Mouse (Mus musculus): ENCODE results near the gene Endov. TPM values are rescaled to one million over a fixed set of nuclear protein-coding genes. Genes with fewer than 3 reads are reported as not detected.

Gene Endov
- polyA plus RNA-seq, 1 experiment from 2014 or later = 16.3 TPM

- H3K4me3 ChIP-seq (replicated peaks; ENCODE audit: low read depth, low read length) = no peak overlapping the region
- H3K4me2 ChIP-seq (ENCODE audit: low read length) = no peak overlapping the region
- H3K9ac ChIP-seq (ENCODE audit: low read depth, low read length) = no peak overlapping the region
- H3K27me3 ChIP-seq (ENCODE audit: insufficient read depth, low read length) = no peaks in the 10 kb centered on the region
- DNase-seq (ENCODE audit: low spot score) (no peak), ATAC-seq (replicated peaks; ENCODE audit: low FRiP score, low read depth) (no peak)
- TF ChIP-seq CTCF (IDR thresholded peaks at IDR 0.05; ENCODE audit: low read depth) = no peak
- no peaks in the 10 kb centered on the region for H3K36me3 ChIP-seq (ENCODE audit: insufficient read depth, low read length)
- no peaks in the 10 kb centered on the region for H3K4me1 ChIP-seq (replicated peaks; ENCODE audit: insufficient read depth, low read length)
- 82% methylated on average over 6 of the region's 6 CpGs for WGBS
- H3K9me3 ChIP-seq (replicated peaks; ENCODE audit: low read length) = no peaks in the 10 kb centered on the region
- no peak overlapping the region for H3K27ac ChIP-seq
Measured at GRCm38 (mm10) chr11:119521920-119522710, 31.0 kb downstream of the Endov start.

GRCm38 (mm10) chr11:119522779-119523178 lies 31.6 kb downstream of the Endov start:
- ATAC-seq (replicated peaks; ENCODE audit: low FRiP score, low read depth) (no peak), DNase-seq (ENCODE audit: low spot score) (no peak)
- 74% methylated on average over 8 of the region's 8 CpGs for WGBS
- Histone ChIP-seq H3K27ac (no peak overlapping the region), H3K27me3 (ENCODE audit: insufficient read depth, low read length) (no peaks in the 10 kb centered on the region), H3K9me3 (replicated peaks; ENCODE audit: low read length) (no peaks in the 10 kb centered on the region), H3K4me2 (ENCODE audit: low read length) (no peak overlapping the region), H3K4me1 (replicated peaks; ENCODE audit: insufficient read depth, low read length) (no peaks in the 10 kb centered on the region), H3K36me3 (ENCODE audit: insufficient read depth, low read length) (no peaks in the 10 kb centered on the region), H3K9ac (ENCODE audit: low read depth, low read length) (no peak overlapping the region), H3K4me3 (replicated peaks; ENCODE audit: low read depth, low read length) (no peak overlapping the region)
- TF ChIP-seq CTCF (IDR thresholded peaks at IDR 0.05; ENCODE audit: low read depth) = no peak

- DNase-seq (ENCODE audit: low spot score) = no peak
- no peak for TF ChIP-seq CTCF (IDR thresholded peaks at IDR 0.05; ENCODE audit: low read depth)
- Histone ChIP-seq H3K36me3 (ENCODE audit: insufficient read depth, low read length) (no peaks in the 10 kb centered on the region), H3K27ac (no peak overlapping the region), H3K9me3 (replicated peaks; ENCODE audit: low read length) (no peaks in the 10 kb centered on the region), H3K4me3 (replicated peaks; ENCODE audit: low read depth, low read length) (no peak overlapping the region), H3K27me3 (ENCODE audit: insufficient read depth, low read length) (no peaks in the 10 kb centered on the region), H3K4me1 (replicated peaks; ENCODE audit: insufficient read depth, low read length) (no peaks in the 10 kb centered on the region), H3K9ac (ENCODE audit: low read depth, low read length) (no peak overlapping the region), H3K4me2 (ENCODE audit: low read length) (no peak overlapping the region)
- ATAC-seq (replicated peaks; ENCODE audit: low FRiP score, low read depth) = no peak
- 85% methylated on average over 3 of the region's 3 CpGs for WGBS
Measured at GRCm38 (mm10) chr11:119523392-119523791, 32.2 kb downstream of the Endov start.

- WGBS = 1% methylated on average over 33 of the region's 33 CpGs
- Histone ChIP-seq H3K27me3 (ENCODE audit: insufficient read depth, low read length) (no peaks in the 10 kb centered on the region), H3K4me3 (replicated peaks; ENCODE audit: low read depth, low read length) (peak overlapping the region; percentile 38), H3K9me3 (replicated peaks; ENCODE audit: low read length) (no peaks in the 10 kb centered on the region), H3K36me3 (ENCODE audit: insufficient read depth, low read length) (no peaks in the 10 kb centered on the region), H3K9ac (ENCODE audit: low read depth, low read length) (peak overlapping the region; percentile 62), H3K27ac (no peak overlapping the region), H3K4me1 (replicated peaks; ENCODE audit: insufficient read depth, low read length) (no peaks in the 10 kb centered on the region), H3K4me2 (ENCODE audit: low read length) (peak overlapping the region; percentile 67)
- TF ChIP-seq CTCF (IDR thresholded peaks at IDR 0.05; ENCODE audit: low read depth) = no peak
- peak; percentile 96 for DNase-seq (ENCODE audit: low spot score)
- ATAC-seq (replicated peaks; ENCODE audit: low FRiP score, low read depth) = peak; percentile 90
Measured at GRCm38 (mm10) chr11:119524545-119524949, 33.4 kb downstream of the Endov start.

GRCm38 (mm10) chr11:119526068-119526966 lies 35.2 kb downstream of the Endov start:
- no peak for ATAC-seq (replicated peaks; ENCODE audit: low FRiP score, low read depth)
- no peaks in the 10 kb centered on the region for H3K4me1 ChIP-seq (replicated peaks; ENCODE audit: insufficient read depth, low read length)
- no peaks in the 10 kb centered on the region for H3K27me3 ChIP-seq (ENCODE audit: insufficient read depth, low read length)
- H3K36me3 ChIP-seq (ENCODE audit: insufficient read depth, low read length) = no peaks in the 10 kb centered on the region
- H3K9me3 ChIP-seq (replicated peaks; ENCODE audit: low read length) = no peaks in the 10 kb centered on the region
- no peak overlapping the region for H3K9ac ChIP-seq (ENCODE audit: low read depth, low read length)
- H3K27ac ChIP-seq = no peak overlapping the region
- 73% methylated on average over 14 of the region's 14 CpGs for WGBS
- TF ChIP-seq CTCF (IDR thresholded peaks at IDR 0.05; ENCODE audit: low read depth) = no peak
- DNase-seq (ENCODE audit: low spot score) = no peak
- H3K4me3 ChIP-seq (replicated peaks; ENCODE audit: low read depth, low read length) = no peak overlapping the region
- no peak overlapping the region for H3K4me2 ChIP-seq (ENCODE audit: low read length)

GRCm38 (mm10) chr11:119528930-119529329 lies 37.8 kb downstream of the Endov start:
- H3K36me3 ChIP-seq (ENCODE audit: insufficient read depth, low read length) = no peaks in the 10 kb centered on the region
- no peaks in the 10 kb centered on the region for H3K4me1 ChIP-seq (replicated peaks; ENCODE audit: insufficient read depth, low read length)
- no peak for TF ChIP-seq CTCF (IDR thresholded peaks at IDR 0.05; ENCODE audit: low read depth)
- no peak overlapping the region for H3K4me3 ChIP-seq (replicated peaks; ENCODE audit: low read depth, low read length)
- no peak overlapping the region for H3K4me2 ChIP-seq (ENCODE audit: low read length)
- DNase-seq (ENCODE audit: low spot score) (no peak), ATAC-seq (replicated peaks; ENCODE audit: low FRiP score, low read depth) (no peak)
- H3K27ac ChIP-seq = no peak overlapping the region
- 58% methylated on average over 11 of the region's 11 CpGs for WGBS
- no peak overlapping the region for H3K9ac ChIP-seq (ENCODE audit: low read depth, low read length)
- H3K27me3 ChIP-seq (ENCODE audit: insufficient read depth, low read length) = no peaks in the 10 kb centered on the region
- no peaks in the 10 kb centered on the region for H3K9me3 ChIP-seq (replicated peaks; ENCODE audit: low read length)
